Mouse (Mus musculus) kidney, postnatal 14 days (tissue): ENCODE results near the gene Tmpo.

Experiments
- DNase-seq: peaks from one replicate; pipeline ENCODE4 v3.0.0; 2022; ENCODE audit warnings: mixed read lengths

The Tmpo gene

DNA sequence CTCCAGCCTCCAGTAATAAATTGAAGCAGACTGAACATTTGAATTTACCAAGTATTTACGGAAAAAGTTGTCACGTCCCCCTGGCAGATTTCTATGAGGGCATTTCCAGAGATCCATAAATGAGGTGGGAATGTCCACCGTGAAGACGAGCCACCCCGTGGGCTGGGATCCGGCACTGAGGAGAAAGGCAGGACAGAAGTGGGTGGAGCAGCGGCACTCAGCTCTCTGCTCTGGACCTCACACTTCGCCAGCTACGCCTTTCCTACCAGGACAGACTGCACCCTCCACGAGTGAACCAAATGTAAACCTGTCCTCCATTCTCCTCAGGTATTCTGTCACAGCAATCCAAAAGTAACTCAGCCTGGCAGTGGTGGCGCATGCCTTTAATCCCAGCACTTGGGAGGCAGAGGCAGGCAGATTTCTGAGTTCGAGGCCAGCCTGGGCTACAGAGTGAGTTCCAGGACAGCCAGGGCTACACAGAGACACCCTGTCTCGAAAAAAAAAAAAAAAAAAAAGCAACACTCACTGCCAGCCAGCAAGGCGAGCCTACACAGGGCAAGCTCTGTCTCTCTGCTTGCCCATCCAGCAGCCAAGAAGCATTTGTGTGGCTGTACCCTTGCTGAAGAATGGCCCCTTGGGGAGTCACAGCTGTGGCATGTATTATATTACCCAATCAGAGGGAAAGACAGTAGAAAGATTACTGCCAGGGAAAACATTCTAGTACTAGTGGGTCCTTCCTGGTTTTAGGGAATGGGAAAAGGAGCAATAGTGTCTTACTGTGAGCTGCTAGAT, 78.1 kb downstream of the Tmpo start:
- DNase-seq, result no peak

GRCm38 (mm10) chr10:91101936-91102335, 79.2 kb downstream of the Tmpo start:
- DNase-seq, result no peak

GRCm38 (mm10) chr10:91100101-91100500, 81.0 kb downstream of the Tmpo start:
- DNase-seq, result no peak

GRCm38 (mm10) chr10:91098056-91098455, 83.1 kb downstream of the Tmpo start:
- DNase-seq, result no peak
